Mouse (Mus musculus): ENCODE results near the gene R3hdm1. TPM values are rescaled to one million over a fixed set of nuclear protein-coding genes. Genes with fewer than 3 reads are reported as not detected.
"Not testable (repeated sequence)": the region's sequence is repeated elsewhere in the genome, so short reads cannot be mapped to it uniquely, and the experiment has no call there.

Gene R3hdm1
- polyA plus RNA-seq, 1 experiment, result 32.6 TPM

DNA sequence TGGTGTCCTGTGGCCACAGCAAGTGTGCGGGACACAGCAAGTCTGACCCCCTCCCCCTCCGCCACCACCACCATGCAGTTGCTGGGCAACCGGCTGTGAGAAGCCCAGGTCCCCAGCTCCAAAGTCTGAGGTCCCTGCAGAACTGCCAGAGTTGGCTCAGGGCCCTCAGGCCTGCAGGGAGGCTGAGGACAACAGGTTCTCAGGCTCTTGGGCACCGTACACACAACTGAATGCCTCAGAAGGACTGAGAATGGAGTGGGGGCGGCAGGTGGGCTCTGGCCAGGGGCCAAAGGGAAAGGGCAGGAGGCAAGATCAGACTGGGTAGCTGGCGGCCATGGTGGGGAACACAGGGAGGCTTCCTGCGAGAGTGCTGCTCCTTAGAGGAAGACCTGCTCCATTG, 20.3 kb upstream of the R3hdm1 start:
- Histone ChIP-seq H3ac (ENCODE audit: control insufficient read depth, insufficient read length) (no peak overlapping the region), H3K4me3 (no peak overlapping the region), H3K79me2 (ENCODE audit: control insufficient read depth, insufficient read depth) (no peaks in the 10 kb centered on the region), H3K4me2 (ENCODE audit: low read depth) (no peak overlapping the region), H3K36me3 (ENCODE audit: control insufficient read depth, insufficient read depth) (no peaks in the 10 kb centered on the region), H3K27me3 (ENCODE audit: control insufficient read depth, insufficient read depth, insufficient read length) (no peaks in the 10 kb centered on the region)
- no peak for TF ChIP-seq USF1 (IDR thresholded peaks at IDR 0.05; ENCODE audit: low read depth)

DNA sequence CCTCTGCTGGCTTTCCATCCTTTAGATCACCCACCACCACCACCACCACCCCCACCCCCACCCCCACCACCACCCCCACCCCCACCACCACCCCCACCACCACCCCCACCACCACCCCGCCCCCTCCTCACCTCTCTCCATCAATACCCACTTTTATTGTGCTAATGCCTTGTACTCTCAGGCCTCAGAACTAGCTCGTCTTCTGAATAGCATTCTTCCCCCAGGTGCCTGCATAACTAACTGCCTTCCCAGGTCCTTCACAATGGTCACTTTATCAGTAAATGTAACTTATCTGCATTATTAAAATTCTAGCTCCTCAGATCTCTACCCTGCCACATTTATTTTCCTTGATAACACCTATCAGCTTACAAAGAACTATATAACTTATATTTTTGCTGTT, 8.4 kb upstream of the R3hdm1 start:
- no peak for TF ChIP-seq USF1 (IDR thresholded peaks at IDR 0.05; ENCODE audit: low read depth)
- TF ChIP-seq MYOG (IDR thresholded peaks at IDR 0.05; ENCODE audit: control insufficient read depth in 1 of 3, insufficient read depth in 1 of 3, insufficient read length in 2 of 3, low read depth in 2 of 3), result no peak
- TF ChIP-seq TCF3 (IDR thresholded peaks at IDR 0.05; ENCODE audit: insufficient read length, low read depth), result no peak
- no peak for TF ChIP-seq SRF (IDR thresholded peaks at IDR 0.05; ENCODE audit: control insufficient read depth, insufficient read length, low read depth)
- TF ChIP-seq TCF12 (IDR thresholded peaks at IDR 0.05; ENCODE audit: insufficient read depth, poor library complexity, severe bottlenecking), result no peak
- no peak for TF ChIP-seq E2F4 (IDR thresholded peaks at IDR 0.05; ENCODE audit: insufficient read depth)
- TF ChIP-seq MYOD1 (IDR thresholded peaks at IDR 0.05; ENCODE audit: control insufficient read depth in 1 of 3, insufficient read length in 2 of 3, low read depth in 2 of 3), result no peak
- no peak for TF ChIP-seq POLR2A (IDR thresholded peaks at IDR 0.05; ENCODE audit: insufficient read length, low read depth)
- TF ChIP-seq MAX (IDR thresholded peaks at IDR 0.05; ENCODE audit: low read depth), result no peak
- TF ChIP-seq POLR2AphosphoS2 (IDR thresholded peaks at IDR 0.05; ENCODE audit: insufficient read length, low read depth), result no peak
- Histone ChIP-seq H3ac (ENCODE audit: control insufficient read depth, insufficient read length) (no peak overlapping the region), H3K4me2 (ENCODE audit: low read depth) (no peak overlapping the region), H3K79me2 (ENCODE audit: control insufficient read depth, insufficient read depth) (no peaks in the 10 kb centered on the region), H3K4me3 (no peak overlapping the region), H3K27me3 (ENCODE audit: control insufficient read depth, insufficient read depth, insufficient read length) (no peaks in the 10 kb centered on the region), H3K36me3 (ENCODE audit: control insufficient read depth, insufficient read depth) (no peaks in the 10 kb centered on the region)

- Histone ChIP-seq H3K36me3 (ENCODE audit: control insufficient read depth, insufficient read depth) (no peaks in the 10 kb centered on the region), H3K79me2 (ENCODE audit: control insufficient read depth, insufficient read depth) (no peaks in the 10 kb centered on the region), H3K4me3 (no peak overlapping the region), H3K4me2 (ENCODE audit: low read depth) (no peak overlapping the region), H3K27me3 (ENCODE audit: control insufficient read depth, insufficient read depth, insufficient read length) (no peaks in the 10 kb centered on the region), H3ac (ENCODE audit: control insufficient read depth, insufficient read length) (no peak overlapping the region)
- TF ChIP-seq MYOD1 (IDR thresholded peaks at IDR 0.05; ENCODE audit: control insufficient read depth in 1 of 3, insufficient read length in 2 of 3, low read depth in 2 of 3) (no peak), TCF3 (IDR thresholded peaks at IDR 0.05; ENCODE audit: insufficient read length, low read depth) (no peak), CEBPB (IDR thresholded peaks at IDR 0.05; ENCODE audit: insufficient read depth, poor library complexity, severe bottlenecking) (no peak)
These were observed 4.8 kb upstream of the R3hdm1 start for GRCm38 (mm10) chr1:128098309-128098708.

- Histone ChIP-seq H3K4me3 (peak overlapping the region; percentile 46), H3K27me3 (ENCODE audit: control insufficient read depth, insufficient read depth, insufficient read length) (no peaks in the 10 kb centered on the region), H3K36me3 (ENCODE audit: control insufficient read depth, insufficient read depth) (no peaks in the 10 kb centered on the region), H3ac (ENCODE audit: control insufficient read depth, insufficient read length) (no peak overlapping the region), H3K4me2 (ENCODE audit: low read depth) (peak overlapping the region; percentile 66), H3K79me2 (ENCODE audit: control insufficient read depth, insufficient read depth) (peaks cover 36% of the 10 kb centered on the region)
- TF ChIP-seq TCF3 (IDR thresholded peaks at IDR 0.05; ENCODE audit: insufficient read length, low read depth), result no peak
- TF ChIP-seq CEBPB (IDR thresholded peaks at IDR 0.05; ENCODE audit: insufficient read depth, poor library complexity, severe bottlenecking), result no peak
- TF ChIP-seq MYOD1 (IDR thresholded peaks at IDR 0.05; ENCODE audit: control insufficient read depth in 1 of 3, insufficient read length in 2 of 3, low read depth in 2 of 3), result no peak
- no peak for TF ChIP-seq MYOG (IDR thresholded peaks at IDR 0.05; ENCODE audit: control insufficient read depth in 1 of 3, insufficient read depth in 1 of 3, insufficient read length in 2 of 3, low read depth in 2 of 3)
- TF ChIP-seq E2F4 (IDR thresholded peaks at IDR 0.05; ENCODE audit: insufficient read depth), result peak; percentile 71
- TF ChIP-seq POLR2AphosphoS2 (IDR thresholded peaks at IDR 0.05; ENCODE audit: insufficient read length, low read depth), result no peak
These were observed 855 bp upstream of the R3hdm1 start for GRCm38 (mm10) chr1:128102251-128102640.

GRCm38 (mm10) chr1:128103520-128104088, 503 bp downstream of the R3hdm1 start:
- TF ChIP-seq MYOG (IDR thresholded peaks at IDR 0.05; ENCODE audit: control insufficient read depth in 1 of 3, insufficient read depth in 1 of 3, insufficient read length in 2 of 3, low read depth in 2 of 3) (peak in 2 of 3 experiments; percentile 4 to 59), TCF12 (IDR thresholded peaks at IDR 0.05; ENCODE audit: insufficient read depth, poor library complexity, severe bottlenecking) (no peak)
- Histone ChIP-seq H3K36me3 (ENCODE audit: control insufficient read depth, insufficient read depth) (no peaks in the 10 kb centered on the region), H3ac (ENCODE audit: control insufficient read depth, insufficient read length) (peak overlapping the region; percentile 72), H3K4me3 (peak overlapping the region; percentile 46), H3K4me2 (ENCODE audit: low read depth) (peak overlapping the region; percentile 89), H3K79me2 (ENCODE audit: control insufficient read depth, insufficient read depth) (peaks cover 49% of the 10 kb centered on the region), H3K27me3 (ENCODE audit: control insufficient read depth, insufficient read depth, insufficient read length) (no peaks in the 10 kb centered on the region)

- no peaks in the 10 kb centered on the region for H3K36me3 ChIP-seq (ENCODE audit: control insufficient read depth, insufficient read depth)
- H3K4me2 ChIP-seq (ENCODE audit: low read depth), result no peak overlapping the region
- H3K4me3 ChIP-seq, result no peak overlapping the region
- no peak for TF ChIP-seq SRF (IDR thresholded peaks at IDR 0.05; ENCODE audit: control insufficient read depth, insufficient read length, low read depth)
- TF ChIP-seq REST (IDR thresholded peaks at IDR 0.05; ENCODE audit: insufficient read depth, insufficient read length), result no peak
- no peak for TF ChIP-seq POLR2AphosphoS2 (IDR thresholded peaks at IDR 0.05; ENCODE audit: insufficient read length, low read depth)
- TF ChIP-seq MYOD1 (IDR thresholded peaks at IDR 0.05; ENCODE audit: control insufficient read depth in 1 of 3, insufficient read length in 2 of 3, low read depth in 2 of 3), result no peak
- no peak for TF ChIP-seq MAX (IDR thresholded peaks at IDR 0.05; ENCODE audit: low read depth)
- no peak for TF ChIP-seq TCF3 (IDR thresholded peaks at IDR 0.05; ENCODE audit: insufficient read length, low read depth)
- no peak for TF ChIP-seq USF1 (IDR thresholded peaks at IDR 0.05; ENCODE audit: low read depth)
- TF ChIP-seq MYOG (IDR thresholded peaks at IDR 0.05; ENCODE audit: control insufficient read depth in 1 of 3, insufficient read depth in 1 of 3, insufficient read length in 2 of 3, low read depth in 2 of 3), result no peak
- no peak for TF ChIP-seq E2F4 (IDR thresholded peaks at IDR 0.05; ENCODE audit: insufficient read depth)
- TF ChIP-seq CEBPB (IDR thresholded peaks at IDR 0.05; ENCODE audit: insufficient read depth, poor library complexity, severe bottlenecking), result no peak
- TF ChIP-seq TCF12 (IDR thresholded peaks at IDR 0.05; ENCODE audit: insufficient read depth, poor library complexity, severe bottlenecking), result no peak
- no peak for TF ChIP-seq POLR2A (IDR thresholded peaks at IDR 0.05; ENCODE audit: insufficient read length, low read depth)
- no peak overlapping the region for H3ac ChIP-seq (ENCODE audit: control insufficient read depth, insufficient read length)
- peaks cover 97% of the 10 kb centered on the region for H3K79me2 ChIP-seq (ENCODE audit: control insufficient read depth, insufficient read depth)
- H3K27me3 ChIP-seq (ENCODE audit: control insufficient read depth, insufficient read depth, insufficient read length), result no peaks in the 10 kb centered on the region
These were observed 18.0 kb downstream of the R3hdm1 start for GRCm38 (mm10) chr1:128120913-128121627.

- H3K4me2 ChIP-seq (ENCODE audit: low read depth); H3ac ChIP-seq (ENCODE audit: control insufficient read depth, insufficient read length); H3K4me3 ChIP-seq; H3K36me3 ChIP-seq (ENCODE audit: control insufficient read depth, insufficient read depth); H3K27me3 ChIP-seq (ENCODE audit: control insufficient read depth, insufficient read depth, insufficient read length): not testable (repeated sequence)
- H3K79me2 ChIP-seq (ENCODE audit: control insufficient read depth, insufficient read depth), result peaks cover 62% of the 10 kb centered on the region
These were observed 33.1 kb downstream of the R3hdm1 start for GRCm38 (mm10) chr1:128136222-128136621.

All from myocyte (in vitro differentiated cells).